Mouse (Mus musculus) G1E (cell line): ENCODE measurements around the gene Pias4. TPM values are rescaled to one million over a fixed set of nuclear protein-coding genes. Genes with fewer than 3 reads are reported as not detected.

ENCODE experiments used
- ATAC-seq: 2 replicates; pipeline ENCODE4 v1.8.0; 2016; ENCODE audit warnings: mild to moderate bottlenecking; ENCODE audit not compliant: insufficient number of reproducible peaks, poor library complexity, low FRiP score, severe bottlenecking; ENCODE audit errors: extremely low read depth
- DNase-seq: peaks from one replicate; pipeline ENCODE4 v3.0.0; 2012; ENCODE audit warnings: low spot score
- H3K27me3 ChIP-seq: 2 replicates; pipeline ENCODE4 v1.6.1; 2012; ENCODE audit warnings: mild to moderate bottlenecking, low read length, inconsistent platforms; ENCODE audit not compliant: insufficient read depth
- H3K36me3 ChIP-seq: replicated peaks from 2 replicates; pipeline ENCODE3; 2012; ENCODE audit warnings: mild to moderate bottlenecking, inconsistent platforms
- H3K4me1 ChIP-seq: 2 replicates; pipeline ENCODE4 v1.6.1; 2012; ENCODE audit warnings: low read depth, low read length, inconsistent platforms, mixed read lengths; ENCODE audit not compliant: insufficient read depth
- H3K4me3 ChIP-seq: 2 replicates; pipeline ENCODE4 v1.5.1; 2012; ENCODE audit warnings: low read depth, mild to moderate bottlenecking, inconsistent platforms, low read length, moderate library complexity, mixed read lengths
- H3K9me3 ChIP-seq: replicated peaks from 2 replicates; pipeline ENCODE4 v1.6.1; 2012; ENCODE audit warnings: inconsistent platforms
- CTCF ChIP-seq: IDR thresholded peaks from 2 replicates; pipeline ENCODE4 v1.5.1; 2012; ENCODE audit warnings: low read depth, low read length, inconsistent platforms, mixed read lengths
- GATA1 ChIP-seq: IDR thresholded peaks from 2 replicates; pipeline ENCODE4 v1.6.1; 2012; ENCODE audit warnings: borderline replicate concordance, low read length, inconsistent platforms, mixed read lengths
- GATA2 ChIP-seq: IDR thresholded peaks from 2 replicates; pipeline ENCODE4 v1.6.1; 2012; ENCODE audit warnings: low read depth, low read length, inconsistent platforms, borderline replicate concordance
- POLR2AphosphoS5 ChIP-seq: IDR thresholded peaks from 2 replicates; pipeline ENCODE4 v1.6.1; 2012; ENCODE audit warnings: low read depth, low read length, inconsistent platforms; ENCODE audit not compliant: insufficient replicate concordance
- TAL1 ChIP-seq: conservative IDR thresholded peaks from 2 replicates; pipeline ENCODE4 v1.6.1; 2012; ENCODE audit warnings: low read depth, low read length, inconsistent platforms, mixed read lengths
- polyA plus RNA-seq: library from polyadenylated mRNA; stranded (reverse); fragments of >175 nt; gene quantifications from 2 replicates; pipeline ENCODE4 v1.2.3, GENCODE M21; 2012
- total RNA-seq, 2 experiments: library from RNA; stranded (forward) in 1 of 2; stranded (reverse) in 1 of 2; fragments of 200-1000 nt in 1 of 2; fragments of >200 nt in 1 of 2; fragmentation: Nextera tagmentation in 1 of 2; gene quantifications; 2 replicates each; pipeline ENCODE4 v1.2.3; 2014 to 2017

Gene Pias4
- total and polyA plus RNA-seq, 3 experiments, result 21.2 to 62.7 (median 28.6) TPM

DNA sequence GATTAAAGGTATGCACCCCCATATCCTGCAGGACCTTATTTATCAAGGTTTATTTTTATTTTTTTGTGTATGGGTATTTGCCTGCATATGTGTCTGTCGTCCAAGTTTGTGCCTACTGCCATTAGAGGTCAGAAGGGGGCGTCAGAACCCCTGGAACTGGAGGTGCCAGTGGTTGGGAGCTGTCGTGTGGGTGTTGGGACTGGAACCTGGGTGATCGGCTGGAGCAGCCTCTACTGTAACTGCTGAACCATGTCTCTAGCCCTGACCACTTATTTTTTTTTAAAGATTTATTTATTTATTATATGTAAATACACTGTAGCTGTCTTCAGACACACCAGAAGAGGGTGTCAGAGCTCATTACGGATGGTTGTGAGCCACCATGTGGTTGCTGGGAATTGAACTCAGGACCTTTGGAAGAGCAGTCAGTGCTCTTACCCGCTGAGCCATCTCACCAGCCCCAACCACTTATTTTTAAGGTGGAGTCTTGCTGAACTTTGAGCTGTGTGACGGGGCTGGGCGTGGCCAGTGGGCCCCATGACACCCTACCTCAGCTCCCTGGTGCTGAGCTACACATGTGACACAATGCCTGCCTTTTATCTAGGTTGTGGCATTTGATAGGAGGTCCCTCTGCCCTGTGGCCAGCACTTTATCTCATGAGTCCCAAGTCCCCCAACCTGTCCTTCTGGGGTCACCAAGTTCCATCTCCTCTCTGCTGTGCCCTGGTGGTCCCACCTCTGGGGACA is 35.4 kb upstream of the Pias4 start:
- Histone ChIP-seq H3K9me3 (no peaks in the 10 kb centered on the region), H3K27me3 (peaks cover 66% of the 10 kb centered on the region), H3K4me1 (peaks cover 16% of the 10 kb centered on the region), H3K4me3 (no peak overlapping the region), H3K36me3 (no peaks in the 10 kb centered on the region)
- ATAC-seq, result peak; percentile 28; the same call in 1 of the 2 replicates
- TF ChIP-seq CTCF, result no peak
- TF ChIP-seq GATA2, result no peak
- no peak for TF ChIP-seq GATA1
- no peak for TF ChIP-seq POLR2AphosphoS5
- TF ChIP-seq TAL1, result no peak
- no peak for DNase-seq

GRCm38 (mm10) chr10:81201807-81202758 is 34.4 kb upstream of the Pias4 start, which contains the start of gene Nmrk2:
Nmrk2 (minus strand) TSS chr10:81202051.
- H3K27me3 ChIP-seq, result peaks cover 62% of the 10 kb centered on the region
- no peak for DNase-seq
- TF ChIP-seq TAL1, result no peak
- no peak for TF ChIP-seq POLR2AphosphoS5
- TF ChIP-seq GATA2, result no peak
- no peak for TF ChIP-seq CTCF
- no peak for TF ChIP-seq GATA1
- H3K9me3 ChIP-seq, result no peaks in the 10 kb centered on the region
- H3K4me3 ChIP-seq, result no peak within 1 kb of the TSS
- no peaks in the 10 kb centered on the region for H3K36me3 ChIP-seq
- H3K4me1 ChIP-seq, result peaks cover 16% of the 10 kb centered on the region
- ATAC-seq, result no peak

- Histone ChIP-seq H3K36me3 (no peaks in the 10 kb centered on the region), H3K4me3 (no peak overlapping the region), H3K4me1 (peaks cover 17% of the 10 kb centered on the region), H3K9me3 (no peaks in the 10 kb centered on the region), H3K27me3 (peaks cover 66% of the 10 kb centered on the region)
- TF ChIP-seq GATA1, result no peak
- no peak for TF ChIP-seq GATA2
- no peak for TF ChIP-seq TAL1
- TF ChIP-seq POLR2AphosphoS5, result no peak
- TF ChIP-seq CTCF, result no peak
- ATAC-seq (no peak), DNase-seq (no peak)
These were observed 33.0 kb upstream of the Pias4 start for GRCm38 (mm10) chr10:81200605-81201287.

DNA sequence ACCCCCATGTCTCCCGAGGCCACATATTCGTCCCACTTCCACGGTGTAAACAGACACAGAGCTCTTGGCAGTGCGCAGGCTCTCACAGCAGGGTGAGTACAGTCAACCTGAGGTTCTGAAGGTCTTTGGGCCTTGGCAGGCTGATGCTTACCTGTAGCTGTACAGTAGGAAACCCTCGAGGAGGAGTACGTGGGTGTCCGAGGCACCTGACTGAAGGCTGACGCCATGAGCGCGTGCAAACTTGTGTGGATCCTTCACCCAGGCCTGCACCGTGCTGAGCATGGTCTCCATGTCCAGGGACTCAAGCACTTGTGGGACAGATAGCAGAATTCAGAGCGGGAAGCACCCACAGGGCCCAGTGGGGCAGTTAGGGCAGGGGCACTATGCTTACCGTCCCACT is 32.4 kb upstream of the Pias4 start:
- ATAC-seq, result no peak
- H3K9me3 ChIP-seq, result no peaks in the 10 kb centered on the region
- TF ChIP-seq POLR2AphosphoS5, result no peak
- TF ChIP-seq CTCF, result no peak
- TF ChIP-seq GATA1, result no peak
- TF ChIP-seq GATA2, result no peak
- no peak for TF ChIP-seq TAL1
- DNase-seq, result no peak
- no peak overlapping the region for H3K4me3 ChIP-seq
- H3K27me3 ChIP-seq, result peaks cover 67% of the 10 kb centered on the region
- H3K4me1 ChIP-seq, result peaks cover 23% of the 10 kb centered on the region
- no peaks in the 10 kb centered on the region for H3K36me3 ChIP-seq

- ATAC-seq (no peak), DNase-seq (no peak)
- H3K4me1 ChIP-seq, result peaks cover 26% of the 10 kb centered on the region
- H3K36me3 ChIP-seq, result no peaks in the 10 kb centered on the region
- TF ChIP-seq POLR2AphosphoS5 (no peak), TAL1 (no peak), GATA1 (no peak), CTCF (no peak), GATA2 (no peak)
- no peaks in the 10 kb centered on the region for H3K9me3 ChIP-seq
- H3K27me3 ChIP-seq, result peaks cover 64% of the 10 kb centered on the region
- no peak overlapping the region for H3K4me3 ChIP-seq
These were observed 31.3 kb upstream of the Pias4 start for GRCm38 (mm10) chr10:81198990-81199389.

GRCm38 (mm10) chr10:81198230-81198629 is 30.5 kb upstream of the Pias4 start:
- peak; percentile 39 for DNase-seq
- Histone ChIP-seq H3K36me3 (peaks cover under 1% of the 10 kb centered on the region), H3K9me3 (no peaks in the 10 kb centered on the region), H3K4me1 (peaks cover 25% of the 10 kb centered on the region), H3K27me3 (peaks cover 59% of the 10 kb centered on the region), H3K4me3 (no peak overlapping the region)
- TF ChIP-seq CTCF, result peak; percentile 75
- TF ChIP-seq GATA2, result no peak
- no peak for TF ChIP-seq GATA1
- no peak for TF ChIP-seq POLR2AphosphoS5
- TF ChIP-seq TAL1, result no peak
- no peak for ATAC-seq
